Mouse (Mus musculus) lung, adult 2 months (tissue): ENCODE results near the gene Polr3a.

Source experiments
- CTCF ChIP-seq: fragments of 200-500 bp; IDR thresholded peaks from 2 replicates; pipeline ENCODE4 v1.5.1; 2011; ENCODE audit warnings: mild to moderate bottlenecking, low read length, control low read depth; ENCODE audit not compliant: insufficient read depth
- POLR2A ChIP-seq: fragments of 200-500 bp; IDR thresholded peaks from 2 replicates; pipeline ENCODE4 v1.6.1; 2011; ENCODE audit warnings: low read depth, mild to moderate bottlenecking, control low read depth, low read length, borderline replicate concordance; ENCODE audit errors: extremely low read depth

DNA sequence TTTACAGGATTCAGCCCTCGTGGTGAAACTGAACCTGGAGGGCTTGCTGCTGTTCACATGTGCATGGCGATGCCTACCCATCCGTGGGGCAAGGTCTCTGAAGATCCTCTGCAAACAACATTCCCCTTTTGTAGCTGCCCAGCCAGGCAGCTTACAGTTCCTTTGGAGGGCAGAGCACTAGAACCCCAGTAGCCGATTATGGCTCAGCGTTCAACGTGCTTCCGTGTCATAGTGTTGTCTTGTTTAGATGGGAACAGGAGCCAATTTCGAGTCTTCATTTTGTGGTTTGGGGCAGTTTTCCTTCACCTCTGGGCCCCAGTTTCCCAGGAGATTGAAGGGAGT is 14.0 kb upstream of the Polr3a start:
- TF ChIP-seq CTCF, result no peak
- no peak for TF ChIP-seq POLR2A
